Mouse (Mus musculus): ENCODE data around the gene Samd8.

- TF ChIP-seq POLR2A (IDR thresholded peaks at IDR 0.05; ENCODE audit: borderline replicate concordance, insufficient read depth, low read length) = no peak
- no peak for TF ChIP-seq CTCF (IDR thresholded peaks at IDR 0.05; ENCODE audit: borderline replicate concordance, insufficient read depth, low read depth, low read length)
Measured at GRCm38 (mm10) chr14:21788121-21788520, 37.8 kb downstream of the Samd8 start.

All from cerebellum, adult 2 months (tissue).